Mouse (Mus musculus): ENCODE measurements at regions not wholly inside any gene's neighbourhood (a gene's known extent, or its start where the extent isn't known, plus 50 kb on each side); places are given as distances from the start of the nearest gene placed in this dataset.
"Not testable (repeated sequence)": the region's sequence is repeated elsewhere in the genome, so short reads cannot be mapped to it uniquely, and the experiment has no call there.

DNA sequence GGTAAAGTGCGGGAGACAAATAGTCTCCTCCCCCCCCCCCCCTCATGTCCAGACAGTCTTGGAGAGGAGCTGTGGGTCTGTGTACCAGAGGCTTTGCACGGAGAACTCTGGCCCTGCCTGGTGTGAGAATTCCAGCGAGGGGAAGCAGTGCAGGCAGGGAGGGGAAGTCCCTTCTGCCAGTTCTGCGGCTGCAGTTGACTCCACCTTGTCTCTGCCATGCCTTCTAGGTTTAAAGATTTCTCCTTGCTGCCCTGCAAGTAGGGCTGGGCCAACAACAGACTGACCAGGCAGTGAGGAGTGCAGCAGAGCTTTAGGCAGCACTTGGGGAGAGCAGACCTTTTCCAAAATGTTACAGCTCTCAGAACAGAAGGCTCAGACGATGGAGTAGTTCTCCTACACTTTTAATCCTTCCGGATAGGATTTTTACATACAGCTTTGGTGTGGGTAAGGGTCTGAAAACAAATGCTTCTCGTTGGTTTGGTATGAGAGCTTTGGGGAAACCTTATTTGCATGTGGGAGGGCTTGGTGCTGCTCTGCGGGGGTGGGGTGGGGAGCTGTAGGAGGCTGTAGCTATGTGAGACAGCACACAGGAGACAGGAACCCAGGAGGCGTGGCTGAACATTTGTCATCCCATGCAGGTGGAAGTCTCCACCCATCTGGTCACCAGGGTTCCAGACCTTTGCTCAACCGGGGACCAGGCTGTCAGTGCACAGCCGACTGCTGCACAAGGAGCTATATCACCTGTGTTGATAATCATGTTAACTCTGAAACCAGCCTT is 96.8 kb upstream of the Ctso start:
- Histone ChIP-seq H3K4me1 (ENCODE audit: insufficient read depth, low read depth, low read length) (no peaks in the 10 kb centered on the region), H3K9ac (replicated peaks; ENCODE audit: low read depth) (no peak overlapping the region), H3K9me3 (ENCODE audit: low read length) (no peaks in the 10 kb centered on the region), H3K4me2 (replicated peaks; ENCODE audit: low read depth, low read length) (peak overlapping the region; percentile 27), H3K27me3 (replicated peaks; ENCODE audit: insufficient read depth, low read length) (no peaks in the 10 kb centered on the region), H3K4me3 (ENCODE audit: low read depth, low read length) (no peak overlapping the region), H3K36me3 (ENCODE audit: insufficient read depth, low read length) (no peaks in the 10 kb centered on the region), H3K27ac (ENCODE audit: low read length) (no peak overlapping the region)
- TF ChIP-seq EP300 (IDR thresholded peaks at IDR 0.05) (no peak), CTCF (IDR thresholded peaks at IDR 0.05) (no peak)
- 6% methylated on average over 11 of the region's 11 CpGs for WGBS
- ATAC-seq = no peak
- DNase-seq (ENCODE audit: low spot score) = peak; percentile 10

- DNase-seq (ENCODE audit: low spot score) (no peak), ATAC-seq (no peak)
- Histone ChIP-seq H3K9me3 (ENCODE audit: low read length) (no peaks in the 10 kb centered on the region), H3K27me3 (replicated peaks; ENCODE audit: insufficient read depth, low read length) (no peaks in the 10 kb centered on the region), H3K27ac (ENCODE audit: low read length) (no peak overlapping the region), H3K36me3 (ENCODE audit: insufficient read depth, low read length) (no peaks in the 10 kb centered on the region), H3K4me3 (ENCODE audit: low read depth, low read length) (no peak overlapping the region), H3K4me1 (ENCODE audit: insufficient read depth, low read depth, low read length) (no peaks in the 10 kb centered on the region), H3K9ac (replicated peaks; ENCODE audit: low read depth) (no peak overlapping the region), H3K4me2 (replicated peaks; ENCODE audit: low read depth, low read length) (no peak overlapping the region)
- 74% methylated on average over 7 of the region's 7 CpGs for WGBS
- TF ChIP-seq EP300 (IDR thresholded peaks at IDR 0.05) = no peak
- no peak for TF ChIP-seq CTCF (IDR thresholded peaks at IDR 0.05)
Observed at GRCm38 (mm10) chr3:81836478-81836877, 95.9 kb upstream of the Ctso start.

GRCm38 (mm10) chr3:81838121-81838520 is 94.3 kb upstream of the Ctso start:
- H3K9ac ChIP-seq (replicated peaks; ENCODE audit: low read depth); ATAC-seq; DNase-seq (ENCODE audit: low spot score); H3K27ac ChIP-seq (ENCODE audit: low read length); H3K4me3 ChIP-seq (ENCODE audit: low read depth, low read length); H3K27me3 ChIP-seq (replicated peaks; ENCODE audit: insufficient read depth, low read length); H3K4me1 ChIP-seq (ENCODE audit: insufficient read depth, low read depth, low read length); H3K4me2 ChIP-seq (replicated peaks; ENCODE audit: low read depth, low read length); H3K36me3 ChIP-seq (ENCODE audit: insufficient read depth, low read length); H3K9me3 ChIP-seq (ENCODE audit: low read length): not testable (repeated sequence)
- WGBS = 93% methylated on average over 8 of the region's 9 CpGs

GRCm38 (mm10) chr3:81864487-81864886 is 67.9 kb upstream of the Ctso start:
- H3K4me1 ChIP-seq (ENCODE audit: insufficient read depth, low read depth, low read length) = no peaks in the 10 kb centered on the region
- no peak for DNase-seq (ENCODE audit: low spot score)
- H3K36me3 ChIP-seq (ENCODE audit: insufficient read depth, low read length) = no peaks in the 10 kb centered on the region
- H3K4me3 ChIP-seq (ENCODE audit: low read depth, low read length) = no peak overlapping the region
- H3K27ac ChIP-seq (ENCODE audit: low read length) = no peak overlapping the region
- TF ChIP-seq EP300 (IDR thresholded peaks at IDR 0.05) = no peak
- TF ChIP-seq CTCF (IDR thresholded peaks at IDR 0.05) = no peak
- no peaks in the 10 kb centered on the region for H3K27me3 ChIP-seq (replicated peaks; ENCODE audit: insufficient read depth, low read length)
- WGBS = 82% methylated on average over 1 of the region's 1 CpGs
- no peaks in the 10 kb centered on the region for H3K9me3 ChIP-seq (ENCODE audit: low read length)
- ATAC-seq = no peak
- no peak overlapping the region for H3K9ac ChIP-seq (replicated peaks; ENCODE audit: low read depth)
- H3K4me2 ChIP-seq (replicated peaks; ENCODE audit: low read depth, low read length) = no peak overlapping the region

Measured in lung, postnatal 0 days (tissue).